Mouse (Mus musculus) thymus, postnatal 36 days (tissue): ENCODE data around the gene Cd300lf.

ENCODE experiments used
- DNase-seq, 2 experiments: peaks; one replicate each; pipeline ENCODE4 v3.0.0; 2022; ENCODE audit warnings: mixed read lengths in 2 of 2

The Cd300lf gene

GRCm38 (mm10) chr11:115075407-115075806, 58.4 kb downstream of the Cd300lf start:
- no peak for DNase-seq

GRCm38 (mm10) chr11:115073002-115073401, 60.8 kb downstream of the Cd300lf start:
- no peak for DNase-seq

- DNase-seq: no peak
Measured at GRCm38 (mm10) chr11:115071631-115072294, 62.0 kb downstream of the Cd300lf start.

- DNase-seq: no peak
Measured at GRCm38 (mm10) chr11:115071015-115071551, 62.7 kb downstream of the Cd300lf start.

GRCm38 (mm10) chr11:115066768-115067167, 67.0 kb downstream of the Cd300lf start:
- DNase-seq: no peak
